Mouse (Mus musculus) spleen, postnatal 36 days (tissue): ENCODE measurements around the gene Krt31.

Source experiments
- DNase-seq, 2 experiments: peaks; one replicate each; pipeline ENCODE4 v3.0.0; 2022; ENCODE audit warnings: low spot score in 2 of 2, mixed read lengths in 1 of 2

Krt31 gene

GRCm38 (mm10) chr11:100050451-100050850 is at the start of gene Krt31:
TSS of gene Krt31 (minus strand) at chr11:100050551.
- no peak for DNase-seq

DNA sequence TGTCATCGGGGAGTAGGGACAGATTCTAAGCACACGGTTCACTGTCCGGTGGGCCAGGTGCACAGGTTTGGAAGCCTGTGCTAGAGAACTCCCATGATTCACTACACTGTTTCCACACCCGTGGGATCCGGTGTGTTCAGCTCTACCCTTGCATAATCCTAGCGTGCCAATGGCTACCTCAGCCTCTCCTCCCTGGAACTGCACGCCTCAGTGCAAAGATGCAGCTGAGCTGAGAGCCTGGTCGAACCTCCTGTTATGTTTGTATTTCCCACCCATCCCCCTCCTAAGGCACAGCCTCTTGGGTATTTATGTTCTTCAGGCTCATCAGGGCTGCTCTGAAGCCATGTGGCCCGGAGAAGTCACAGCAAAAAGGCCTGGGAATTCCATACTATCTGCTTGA is 47.5 kb upstream of the Krt31 start:
- DNase-seq, result no peak

DNA sequence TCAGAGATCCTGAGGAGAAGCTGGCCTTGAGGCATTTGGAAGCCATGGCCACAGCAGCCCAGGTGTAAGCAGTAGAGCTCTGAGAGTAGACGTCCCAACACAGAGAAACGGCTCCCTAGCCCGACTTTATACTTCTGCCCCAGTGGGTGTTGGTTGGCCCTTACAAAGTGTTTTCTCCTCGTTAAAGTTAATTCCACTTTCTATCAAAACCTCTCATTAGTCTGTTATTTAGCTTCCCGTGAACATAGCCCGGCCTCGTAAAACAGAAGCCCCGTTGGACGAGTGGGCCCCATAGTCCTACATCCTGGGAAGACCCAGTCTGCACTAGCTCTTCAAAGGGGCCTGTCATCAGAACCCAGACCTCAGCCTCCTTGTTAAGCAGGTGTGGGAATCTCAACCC is 45.8 kb upstream of the Krt31 start, which contains the start of gene Krt35:
Krt35 (minus strand) TSS at position 101 of the 400 bp plus-strand sequence.
- DNase-seq, result no peak

GRCm38 (mm10) chr11:100088378-100089025 is 38.2 kb upstream of the Krt31 start:
- DNase-seq, result no peak

- no peak for DNase-seq
Measured at GRCm38 (mm10) chr11:100087861-100088260, 37.5 kb upstream of the Krt31 start, which contains the start of gene Krt32. TSS of gene Krt32 (minus strand) at chr11:100088226.

DNA sequence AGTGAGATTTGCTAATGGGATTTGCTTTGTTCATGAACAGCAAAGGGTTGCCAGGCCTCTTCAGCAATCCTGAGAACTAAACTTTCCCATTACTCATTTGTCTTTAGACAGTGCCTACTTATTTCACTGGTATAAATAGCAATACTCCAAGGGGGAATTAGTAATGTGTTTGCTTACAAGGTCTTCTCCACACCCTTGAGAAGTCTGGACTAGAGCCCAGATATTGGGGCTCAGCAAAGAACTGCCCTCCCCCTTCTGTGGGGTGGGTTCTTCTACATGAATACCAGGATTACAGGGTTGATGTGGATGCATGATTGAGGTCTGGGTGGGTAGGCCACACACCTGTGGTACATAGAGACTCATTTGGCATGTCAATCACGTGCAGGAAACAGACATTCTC is 23.5 kb upstream of the Krt31 start:
- DNase-seq, result no peak

- DNase-seq, result no peak
Measured at GRCm38 (mm10) chr11:100067293-100068036, 17.1 kb upstream of the Krt31 start.

- DNase-seq, result no peak
Measured at GRCm38 (mm10) chr11:100066236-100067010, 16.1 kb upstream of the Krt31 start.

DNA sequence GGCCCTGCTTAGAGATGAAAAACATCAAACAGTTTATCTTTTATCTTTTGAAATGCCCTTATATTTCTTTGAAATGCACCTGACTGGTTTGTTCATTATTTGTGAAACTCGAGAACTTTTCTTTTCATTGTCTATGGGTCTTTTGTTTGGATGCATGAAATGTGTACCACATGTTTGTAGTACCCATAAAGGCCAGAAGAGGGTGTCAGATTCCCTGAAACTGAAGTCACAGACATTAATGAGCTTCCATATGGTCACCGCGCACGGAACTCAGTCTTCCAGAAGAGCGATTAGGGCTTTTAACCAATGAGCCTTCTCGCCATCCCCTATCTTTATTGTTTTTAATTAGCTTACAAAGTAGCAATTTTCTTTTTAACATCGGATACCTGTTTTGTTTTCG is 8.5 kb upstream of the Krt31 start:
- DNase-seq, result no peak

GRCm38 (mm10) chr11:100055686-100056655 is 5.6 kb upstream of the Krt31 start:
- no peak for DNase-seq

DNA sequence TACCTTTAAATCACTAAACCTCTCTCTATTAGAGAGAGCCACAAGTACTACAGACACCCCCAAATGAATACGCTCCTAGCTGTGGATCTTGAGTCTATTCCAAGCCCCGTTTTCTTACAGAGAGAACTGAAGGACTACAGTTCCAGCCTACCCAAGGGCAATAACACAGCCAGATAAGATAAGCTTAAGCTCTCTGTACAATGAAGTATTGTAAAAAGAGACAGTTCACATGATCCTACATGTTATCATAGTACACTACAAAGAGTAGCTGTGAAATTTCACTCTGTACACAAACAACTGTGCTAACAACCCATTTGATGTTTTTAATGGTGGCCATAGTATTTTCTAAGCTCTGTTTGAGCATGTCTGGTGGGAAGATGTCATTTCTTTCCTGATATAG is 3.2 kb downstream of the Krt31 start:
- DNase-seq, result no peak

- DNase-seq, result no peak
Measured at GRCm38 (mm10) chr11:100046303-100046866, 4.0 kb downstream of the Krt31 start.

DNA sequence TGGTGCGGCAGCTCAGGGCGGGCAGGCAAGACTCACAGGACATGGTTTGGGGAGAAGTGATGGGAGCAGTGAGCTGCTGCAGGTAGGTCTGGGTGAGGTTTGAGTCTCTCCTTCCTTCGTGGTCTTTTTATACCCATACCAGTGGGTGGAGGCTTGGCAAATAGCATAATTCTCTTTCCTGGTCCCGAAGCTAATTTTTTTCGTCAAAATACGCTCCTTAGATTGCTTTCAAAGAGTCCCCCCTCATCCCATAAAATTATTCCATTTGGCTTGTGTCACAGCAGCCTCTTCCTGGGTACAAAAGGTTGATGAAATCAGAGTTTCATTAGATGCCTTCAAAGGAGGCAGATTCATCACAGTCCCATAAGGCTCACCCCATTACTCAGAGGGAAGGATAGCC is 8.9 kb downstream of the Krt31 start, which contains the start of gene Krt34:
Krt34 (minus strand) TSS at position 101 of the 400 bp plus-strand sequence.
- no peak for DNase-seq

DNA sequence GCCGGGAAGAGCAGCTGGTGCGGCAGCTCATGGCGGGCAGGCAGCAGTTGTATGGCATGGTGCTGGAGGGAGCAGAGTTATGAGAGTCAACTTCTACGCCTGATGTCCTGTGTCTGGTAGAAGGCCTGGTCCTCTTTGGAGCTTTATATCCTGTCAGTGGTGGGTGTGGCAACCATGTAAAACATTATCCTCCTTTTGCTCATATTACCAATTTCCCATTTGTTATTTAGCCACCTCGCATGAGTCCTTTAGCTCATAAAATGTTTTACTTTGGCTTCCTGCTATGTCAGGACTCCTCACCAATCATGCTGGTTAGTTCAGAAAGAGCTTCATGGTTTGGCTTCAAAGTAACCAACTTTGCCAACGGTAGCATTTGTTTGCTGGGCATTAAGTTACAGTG is 20.6 kb downstream of the Krt31 start, which contains the start of gene Krt33b:
Krt33b (minus strand) TSS at position 101 of the 400 bp plus-strand sequence.
- no peak for DNase-seq

DNA sequence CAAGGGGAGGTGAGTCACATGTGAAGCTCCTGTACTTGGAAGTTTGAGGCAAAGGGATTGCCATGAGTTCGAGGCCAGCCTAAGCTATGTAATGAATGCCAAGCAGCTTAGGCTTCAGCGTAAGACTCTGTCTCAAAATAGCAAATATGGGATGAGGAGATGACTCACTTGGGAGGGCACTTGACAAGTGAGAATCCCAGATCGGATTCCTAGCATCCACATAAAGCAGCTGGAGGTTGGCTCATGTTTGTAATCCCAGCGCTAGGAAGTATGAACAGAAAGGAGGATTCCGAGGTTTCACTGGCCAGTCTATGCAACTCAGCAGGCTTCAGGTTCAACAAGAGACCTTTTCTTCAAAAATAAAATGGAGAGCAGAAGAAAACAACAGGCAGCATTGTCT is 28.9 kb downstream of the Krt31 start:
- DNase-seq, result no peak

DNA sequence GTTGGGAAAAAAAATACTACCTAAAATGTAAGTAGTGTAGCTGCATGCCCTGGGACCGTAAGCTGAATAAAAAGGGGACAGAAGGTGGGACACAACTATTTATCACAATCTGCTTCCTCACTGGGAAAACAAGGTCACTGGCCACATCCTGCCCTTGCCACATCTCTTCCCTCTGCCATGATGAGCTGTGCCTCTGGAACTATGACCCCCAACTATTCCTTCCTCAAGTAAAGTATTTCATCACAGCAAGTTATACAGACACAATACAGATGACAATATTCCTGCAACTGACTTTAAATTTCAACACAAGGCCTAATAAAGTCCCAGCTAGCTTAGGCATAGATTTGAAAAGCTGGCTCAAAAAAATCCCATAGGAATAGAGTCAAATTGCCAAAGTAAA is 30.9 kb downstream of the Krt31 start:
- DNase-seq, result no peak

DNA sequence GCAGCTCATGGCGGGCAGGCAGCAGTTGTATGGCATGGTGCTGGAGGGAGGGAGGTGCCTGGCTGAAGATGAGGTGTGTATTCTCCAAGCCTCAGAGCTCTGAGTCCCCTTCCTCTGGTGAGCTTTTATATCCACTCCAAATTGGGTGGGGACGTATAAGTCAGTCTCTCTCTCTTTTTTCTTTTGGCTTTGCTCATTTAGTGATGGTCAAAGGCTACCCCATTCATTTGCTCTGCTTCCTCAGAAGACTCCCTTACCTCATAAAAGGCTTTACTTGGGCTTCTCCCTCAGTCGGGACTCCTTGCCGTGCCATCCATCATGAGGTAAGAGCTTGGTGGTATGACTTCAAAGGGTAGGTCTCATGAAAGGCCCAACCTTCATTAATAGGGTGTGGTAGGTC is 34.2 kb downstream of the Krt31 start, which contains the start of gene Krt33a:
Krt33a (minus strand) TSS at position 101 of the 400 bp plus-strand sequence.
- DNase-seq, result no peak

DNA sequence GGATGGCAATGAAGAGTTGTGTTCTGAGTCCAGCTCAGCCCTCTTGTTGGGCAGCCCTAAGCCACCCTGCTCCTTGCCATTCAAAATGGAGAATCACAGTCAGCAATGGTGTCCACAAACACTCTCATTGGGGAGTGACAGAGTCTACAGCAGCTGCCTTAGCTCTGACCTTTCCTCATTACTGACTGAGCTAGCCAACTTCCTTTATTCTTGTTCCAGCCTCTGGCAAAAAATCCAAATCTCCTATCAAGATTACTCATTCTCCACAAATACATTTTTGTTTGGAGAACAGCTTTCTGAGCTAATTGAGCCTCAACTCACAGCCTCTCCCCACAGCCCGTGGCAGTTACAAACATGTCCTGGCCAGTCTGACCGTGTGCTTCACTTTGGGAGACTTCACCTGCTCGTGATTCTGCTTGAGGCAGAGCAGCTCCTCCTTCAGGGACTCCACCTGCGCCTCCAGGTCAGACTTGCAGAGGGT is 36.6 kb downstream of the Krt31 start:
- no peak for DNase-seq

- no peak for DNase-seq
Measured at GRCm38 (mm10) chr11:100010682-100011081, 39.7 kb downstream of the Krt31 start.

- DNase-seq, result no peak
Measured at GRCm38 (mm10) chr11:100008336-100008735, 42.0 kb downstream of the Krt31 start.
